Mouse (Mus musculus): ENCODE measurements around the gene Hpcal4. TPM values are rescaled to one million over a fixed set of nuclear protein-coding genes. Genes with fewer than 3 reads are reported as not detected.

The Hpcal4 gene
- polyA plus RNA-seq, 1 experiment from 2014 or later = 1.3 TPM

DNA sequence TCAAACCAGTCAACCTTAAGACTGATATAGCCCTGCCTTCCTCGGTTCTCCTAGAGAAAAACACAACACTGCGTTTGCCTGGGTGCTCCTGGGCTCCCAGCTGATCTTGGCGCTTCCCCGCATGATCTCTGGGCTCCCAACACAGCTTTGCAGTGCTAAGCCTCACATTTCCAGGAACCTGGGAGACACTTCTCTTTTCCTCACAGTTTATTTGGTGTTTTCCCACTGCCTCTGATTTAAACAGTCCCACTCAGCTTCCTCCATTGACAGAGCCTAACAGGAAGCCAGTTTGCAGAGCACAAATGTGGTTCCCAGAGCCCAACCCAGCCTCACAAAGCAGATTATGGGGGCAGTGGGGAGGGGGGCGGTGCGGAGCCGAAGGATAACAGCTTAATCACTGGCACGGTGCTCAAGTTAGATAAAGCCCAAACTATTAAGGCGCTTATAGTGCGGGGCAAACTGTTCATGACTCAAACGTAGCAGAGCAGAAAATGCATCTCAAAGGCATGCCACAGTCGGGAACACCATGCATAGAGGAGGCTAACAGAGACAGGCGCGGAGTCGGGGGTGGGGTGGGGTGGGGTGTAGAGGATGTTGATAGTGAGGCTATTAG, 20.6 kb upstream of the Hpcal4 start:
- H3K27me3 ChIP-seq = peaks cover 16% of the 10 kb centered on the region
- no peak overlapping the region for H3K27ac ChIP-seq
- H3K4me2 ChIP-seq = peak overlapping the region; percentile 47
- ATAC-seq (replicated peaks; ENCODE audit: low FRiP score) = no peak
- H3K9ac ChIP-seq = no peak overlapping the region
- 0 out of 2 replicates have a peak overlapping the region, but pooled peaks have one; percentile 12 for H3K4me3 ChIP-seq (replicated peaks)
- no peaks in the 10 kb centered on the region for H3K36me3 ChIP-seq
- H3K9me3 ChIP-seq (replicated peaks) = no peaks in the 10 kb centered on the region
- peaks cover 10% of the 10 kb centered on the region for H3K4me1 ChIP-seq
- 8% methylated on average over 15 of the region's 15 CpGs for WGBS

DNA sequence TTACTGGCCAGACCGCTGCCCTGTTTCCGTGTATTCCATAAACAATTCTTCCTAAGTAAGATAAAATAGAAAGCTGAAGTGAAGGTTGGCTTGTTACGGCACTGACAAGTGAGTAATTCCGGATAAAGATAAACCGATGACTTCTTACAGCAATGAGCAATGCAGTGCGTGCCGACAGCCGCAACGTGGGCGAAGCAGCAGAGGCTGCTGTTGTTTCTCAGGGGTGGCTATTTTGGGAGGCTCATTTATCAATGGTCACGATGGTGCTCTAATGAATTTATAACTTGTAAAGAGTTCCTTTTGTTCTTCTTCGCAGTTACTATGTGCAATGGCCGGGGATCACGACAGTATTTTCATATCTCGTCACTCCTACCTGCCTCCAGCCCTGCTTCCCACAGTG, 18.9 kb upstream of the Hpcal4 start:
- ATAC-seq (replicated peaks; ENCODE audit: low FRiP score) = no peak
- H3K4me3 ChIP-seq (replicated peaks) = no peak overlapping the region
- H3K27ac ChIP-seq = no peak overlapping the region
- WGBS = 58% methylated on average over 15 of the region's 15 CpGs
- peaks cover 10% of the 10 kb centered on the region for H3K4me1 ChIP-seq
- no peaks in the 10 kb centered on the region for H3K9me3 ChIP-seq (replicated peaks)
- H3K4me2 ChIP-seq = no peak overlapping the region
- H3K27me3 ChIP-seq = peaks cover 16% of the 10 kb centered on the region
- no peaks in the 10 kb centered on the region for H3K36me3 ChIP-seq
- no peak overlapping the region for H3K9ac ChIP-seq

DNA sequence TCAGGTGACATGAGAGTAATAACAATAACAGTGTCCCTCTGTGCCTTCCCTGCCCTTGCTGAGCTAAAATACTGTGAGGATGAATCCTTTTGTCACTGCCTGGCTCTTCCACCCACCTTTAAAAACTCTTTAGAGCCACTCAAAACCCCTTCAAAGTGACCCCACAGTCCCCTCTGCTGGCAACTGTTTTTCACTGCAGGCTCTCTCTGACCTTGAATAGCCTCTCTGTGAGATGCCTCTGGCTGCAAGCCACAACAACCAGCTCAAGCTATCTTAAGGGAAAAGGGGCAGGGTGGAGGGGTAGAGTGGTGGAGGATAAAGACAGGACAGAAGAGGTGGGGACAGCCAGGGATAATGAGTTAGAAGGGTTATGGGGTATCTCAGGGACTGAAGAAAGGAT, 11.2 kb upstream of the Hpcal4 start:
- H3K27me3 ChIP-seq = peaks cover 25% of the 10 kb centered on the region
- H3K9ac ChIP-seq = no peak overlapping the region
- no peak overlapping the region for H3K4me3 ChIP-seq (replicated peaks)
- H3K36me3 ChIP-seq = no peaks in the 10 kb centered on the region
- H3K27ac ChIP-seq = no peak overlapping the region
- no peaks in the 10 kb centered on the region for H3K9me3 ChIP-seq (replicated peaks)
- H3K4me1 ChIP-seq = peaks cover 4% of the 10 kb centered on the region; the same call in 1 of the 2 replicates
- no peak overlapping the region for H3K4me2 ChIP-seq
- no peak for ATAC-seq (replicated peaks; ENCODE audit: low FRiP score)

DNA sequence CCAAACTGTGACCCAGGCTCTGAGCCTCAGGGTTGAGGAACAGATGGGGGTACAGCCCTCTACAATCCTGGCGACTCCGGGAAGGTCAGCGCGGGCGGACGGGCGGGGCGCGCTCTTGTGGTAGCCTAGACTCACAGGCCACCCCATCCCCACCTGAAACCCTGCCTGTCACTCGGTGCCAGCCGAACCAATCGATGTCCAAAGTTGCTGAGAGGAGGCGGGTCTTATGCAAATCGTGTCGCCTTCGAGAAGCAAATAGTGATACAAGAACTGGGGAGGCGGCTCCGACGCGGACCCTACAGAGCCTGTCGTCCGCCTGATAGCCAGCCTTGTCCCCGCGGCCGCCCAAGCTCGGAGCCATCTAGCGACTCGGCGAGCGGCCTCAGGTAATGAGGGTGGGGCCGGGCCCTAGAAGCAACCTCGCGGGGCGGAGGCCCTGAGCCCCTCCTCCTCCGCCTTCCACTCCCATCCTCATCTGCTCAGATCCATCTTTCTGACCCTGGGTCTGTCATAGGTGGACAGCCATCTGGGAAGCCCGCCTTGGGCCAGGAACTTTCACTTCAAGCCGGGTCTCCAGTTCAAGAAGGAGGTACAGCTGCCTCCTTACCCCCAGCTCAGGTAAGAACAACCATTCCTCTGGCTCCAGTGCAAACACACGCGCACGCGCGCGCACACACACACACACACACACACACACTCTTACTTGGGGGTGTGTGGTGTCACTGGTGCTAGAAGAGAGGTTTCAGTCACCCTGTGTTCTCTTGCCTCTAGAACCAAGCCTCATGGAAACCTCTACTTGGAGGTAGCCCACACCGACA, 421 bp downstream of the Hpcal4 start:
- peaks cover 78% of the 10 kb centered on the region for H3K27me3 ChIP-seq

DNA sequence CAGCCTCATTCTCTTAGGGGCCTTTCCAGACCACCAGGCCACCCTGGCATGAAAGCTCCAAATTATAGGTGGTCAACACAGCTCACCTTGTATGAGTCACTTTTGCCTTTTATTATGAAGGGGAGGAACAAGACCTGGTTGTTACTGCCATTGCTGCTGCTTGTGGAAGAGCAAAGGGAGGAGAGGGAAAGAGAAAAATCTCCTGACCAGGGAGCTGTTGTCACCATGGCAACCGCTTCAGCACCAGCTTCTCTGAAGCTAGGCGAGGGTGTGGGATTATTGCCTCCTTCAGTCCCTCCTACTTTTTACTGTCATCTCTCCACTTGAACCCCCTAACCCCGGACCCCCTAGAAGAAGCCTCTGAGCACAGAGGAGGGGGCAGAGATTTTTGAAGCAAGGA, 1.8 kb downstream of the Hpcal4 start:
- ATAC-seq (replicated peaks; ENCODE audit: low FRiP score) = no peak
- Histone ChIP-seq H3K4me1 (peaks cover 22% of the 10 kb centered on the region), H3K27me3 (peaks cover 73% of the 10 kb centered on the region), H3K36me3 (no peaks in the 10 kb centered on the region), H3K4me3 (replicated peaks) (no peak overlapping the region), H3K9me3 (replicated peaks) (no peaks in the 10 kb centered on the region), H3K4me2 (no peak overlapping the region), H3K27ac (no peak overlapping the region), H3K9ac (no peak overlapping the region)
- WGBS = 46% methylated on average over 3 of the region's 3 CpGs

More for the DNA sequence above, 421 bp downstream of the Hpcal4 start:
- Histone ChIP-seq H3K9me3 (replicated peaks) (no peaks in the 10 kb centered on the region), H3K4me3 (replicated peaks) (peak overlapping the region; percentile 48), H3K36me3 (no peaks in the 10 kb centered on the region), H3K4me1 (peaks cover 22% of the 10 kb centered on the region), H3K9ac (peak overlapping the region; percentile 17; the same call in 1 of the 2 replicates), H3K4me2 (peak overlapping the region; percentile 79), H3K27ac (no peak overlapping the region)
- 11% methylated on average over 44 of the region's 44 CpGs for WGBS
- peak; percentile 92 for ATAC-seq (replicated peaks; ENCODE audit: low FRiP score)

DNA sequence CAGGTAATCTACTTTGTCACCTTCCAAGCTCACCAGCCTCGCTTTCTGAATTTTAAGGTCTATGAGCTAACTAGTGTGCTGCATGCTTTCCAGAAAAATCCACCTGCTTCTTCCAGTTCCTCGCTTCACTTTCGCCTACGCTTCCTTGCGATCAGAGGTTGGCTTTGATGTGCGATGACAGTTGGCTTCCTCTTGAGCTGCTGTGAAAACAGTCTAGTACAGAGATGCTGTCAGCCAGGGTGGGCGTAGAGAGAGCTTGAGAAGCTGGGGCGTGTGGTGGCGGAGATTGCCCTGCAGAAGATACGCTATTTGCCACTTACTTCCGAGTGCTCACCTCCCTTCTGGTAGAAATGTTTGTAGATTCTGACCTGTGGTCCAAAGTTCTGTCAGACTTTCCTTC, 9.3 kb downstream of the Hpcal4 start:
- no peaks in the 10 kb centered on the region for H3K9me3 ChIP-seq (replicated peaks)
- H3K4me3 ChIP-seq (replicated peaks) = no peak overlapping the region
- H3K27me3 ChIP-seq = peaks cover 14% of the 10 kb centered on the region
- 0 out of 2 replicates have a peak, but pooled peaks cover 4% of the 10 kb centered on the region for H3K4me1 ChIP-seq
- H3K4me2 ChIP-seq = no peak overlapping the region
- ATAC-seq (replicated peaks; ENCODE audit: low FRiP score) = no peak
- WGBS = 80% methylated on average over 11 of the region's 11 CpGs
- H3K27ac ChIP-seq = no peak overlapping the region
- H3K9ac ChIP-seq = no peak overlapping the region
- H3K36me3 ChIP-seq = no peaks in the 10 kb centered on the region

DNA sequence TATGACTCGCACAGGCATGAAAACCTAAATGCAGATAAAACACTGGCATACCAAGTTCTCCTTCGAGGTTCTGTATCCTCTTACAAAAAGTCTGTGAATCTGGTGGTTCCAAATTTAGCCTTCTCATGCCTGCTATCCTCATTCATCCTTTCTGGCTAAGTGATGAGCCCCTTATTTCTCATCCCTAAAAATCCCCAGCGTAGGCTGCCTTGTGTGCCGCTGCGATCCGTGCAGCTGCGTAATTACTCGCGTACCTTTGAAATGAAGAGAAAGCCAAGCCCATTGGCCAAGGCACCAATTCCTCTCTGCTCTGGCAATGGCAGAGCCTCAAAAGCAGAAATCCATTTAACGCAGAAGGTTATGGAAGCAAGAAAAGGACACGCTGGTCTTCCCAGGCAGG, 10.8 kb downstream of the Hpcal4 start:
- 87% methylated on average over 11 of the region's 11 CpGs for WGBS

DNA sequence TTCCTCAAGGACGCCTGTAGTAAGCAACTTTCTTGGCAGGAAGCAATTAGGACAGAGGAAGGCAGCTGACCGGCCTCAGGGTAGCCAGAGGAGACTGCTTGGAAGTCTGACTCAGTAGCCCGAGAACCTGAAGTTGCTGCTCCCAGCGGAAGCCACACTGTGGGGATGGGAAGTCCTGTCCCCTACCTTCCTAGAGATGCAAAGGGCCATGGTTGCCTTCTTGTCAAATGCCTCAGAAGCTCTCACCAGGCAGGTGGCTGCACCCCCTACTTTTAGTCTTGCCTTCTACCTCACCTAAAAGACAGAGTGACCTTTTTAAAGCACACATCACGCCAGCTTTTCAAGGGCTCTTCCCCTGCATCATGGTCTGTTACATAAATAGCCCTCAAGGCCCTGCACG, 13.7 kb downstream of the Hpcal4 start:
- no peak overlapping the region for H3K9ac ChIP-seq
- peaks cover 40% of the 10 kb centered on the region for H3K27me3 ChIP-seq
- WGBS = 34% methylated on average over 6 of the region's 6 CpGs
- no peak overlapping the region for H3K4me2 ChIP-seq
- H3K27ac ChIP-seq = no peak overlapping the region
- no peaks in the 10 kb centered on the region for H3K36me3 ChIP-seq
- no peak for ATAC-seq (replicated peaks; ENCODE audit: low FRiP score)
- peaks cover 15% of the 10 kb centered on the region for H3K4me1 ChIP-seq
- no peak overlapping the region for H3K4me3 ChIP-seq (replicated peaks)
- no peaks in the 10 kb centered on the region for H3K9me3 ChIP-seq (replicated peaks)

More for the DNA sequence above, 10.8 kb downstream of the Hpcal4 start:
- H3K4me2 ChIP-seq = no peak overlapping the region
- peaks cover 18% of the 10 kb centered on the region for H3K27me3 ChIP-seq
- H3K9me3 ChIP-seq (replicated peaks) = no peaks in the 10 kb centered on the region
- no peak overlapping the region for H3K9ac ChIP-seq
- no peak overlapping the region for H3K27ac ChIP-seq
- no peak overlapping the region for H3K4me3 ChIP-seq (replicated peaks)
- 0 out of 2 replicates have a peak, but pooled peaks cover 4% of the 10 kb centered on the region for H3K4me1 ChIP-seq
- no peaks in the 10 kb centered on the region for H3K36me3 ChIP-seq
- no peak for ATAC-seq (replicated peaks; ENCODE audit: low FRiP score)

DNA sequence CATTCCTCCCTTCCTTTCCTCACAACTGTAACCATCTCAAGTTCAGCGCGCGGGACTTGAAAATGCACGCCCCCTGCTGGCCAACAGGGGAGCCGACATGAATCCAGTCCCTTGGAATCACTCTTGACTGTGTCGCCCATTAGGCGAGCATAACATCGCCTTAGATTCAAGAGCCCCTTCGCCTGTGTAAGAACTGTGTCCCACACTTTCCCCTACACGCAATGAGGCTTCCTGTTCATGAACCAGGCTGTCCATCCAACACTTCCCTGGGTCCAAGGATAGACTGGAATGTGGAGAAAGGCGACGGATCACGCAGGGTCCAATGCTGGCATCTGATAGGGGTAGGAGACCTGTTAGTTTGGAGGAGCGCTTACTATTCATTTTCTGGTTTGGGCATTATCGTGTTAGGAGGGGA, 17.8 kb downstream of the Hpcal4 start:
- no peaks in the 10 kb centered on the region for H3K36me3 ChIP-seq
- peak; percentile 43; the same call in 1 of the 2 replicates for ATAC-seq (replicated peaks; ENCODE audit: low FRiP score)
- no peaks in the 10 kb centered on the region for H3K9me3 ChIP-seq (replicated peaks)
- H3K27ac ChIP-seq = no peak overlapping the region
- peaks cover 22% of the 10 kb centered on the region for H3K4me1 ChIP-seq
- H3K27me3 ChIP-seq = peaks cover 54% of the 10 kb centered on the region
- 2% methylated on average over 15 of the region's 15 CpGs for WGBS
- peak overlapping the region; percentile 87 for H3K4me2 ChIP-seq
- peak overlapping the region; percentile 44; the same call in 1 of the 2 replicates for H3K9ac ChIP-seq
- H3K4me3 ChIP-seq (replicated peaks) = peak overlapping the region; percentile 46

DNA sequence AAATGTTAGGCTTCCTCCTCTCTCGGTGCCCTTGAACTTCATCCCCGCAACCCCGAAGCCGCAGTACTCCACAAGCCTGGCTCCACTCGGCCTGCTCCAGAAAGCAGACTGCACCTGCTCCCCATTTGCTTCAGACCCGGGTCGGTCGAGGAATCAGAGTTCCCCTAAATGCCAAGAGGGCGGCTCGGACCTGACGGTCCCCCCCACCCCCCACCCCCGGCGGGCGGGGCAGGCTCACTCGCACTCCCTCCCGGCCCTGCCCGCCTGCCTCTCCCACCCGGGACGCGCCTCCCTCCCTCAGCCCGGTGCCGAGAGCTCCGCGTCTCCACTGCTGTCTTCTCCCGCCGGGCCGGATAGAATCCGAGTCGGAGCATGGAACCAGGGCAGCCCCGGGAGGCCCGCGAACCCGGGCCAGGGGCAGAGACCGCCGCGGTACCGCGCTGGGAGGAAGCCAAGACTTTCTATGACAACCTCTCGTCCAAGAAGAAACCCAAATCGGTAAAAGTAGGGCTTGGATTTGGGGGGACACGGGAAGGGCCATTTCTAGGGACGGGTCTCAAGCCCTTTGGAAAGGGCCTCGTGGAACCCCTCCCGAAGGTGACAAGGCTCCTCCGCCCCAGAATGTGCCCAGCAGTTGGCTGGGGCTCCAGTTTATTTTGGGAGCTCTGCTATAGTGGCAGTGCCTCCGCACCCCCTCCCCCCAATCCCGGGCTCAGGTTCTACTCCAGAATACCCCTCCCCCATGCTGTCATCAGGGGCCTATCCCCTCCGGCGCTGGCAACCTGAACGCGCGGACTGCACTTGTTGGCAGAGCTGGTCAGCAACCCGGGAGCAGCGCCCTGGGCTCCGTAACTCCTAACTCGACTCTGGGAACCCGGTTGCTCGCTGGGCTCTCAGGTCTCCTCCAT, 18.4 kb downstream of the Hpcal4 start, which contains the start of gene Nt5c1a:
Gene Nt5c1a (plus strand): TSS at position 319 of the 908 bp plus-strand sequence.
- peak within 1 kb of the TSS; percentile 46 for H3K4me3 ChIP-seq (replicated peaks)
- no peaks in the 10 kb centered on the region for H3K9me3 ChIP-seq (replicated peaks)
- H3K4me1 ChIP-seq = peaks cover 21% of the 10 kb centered on the region
- peak; percentile 44 for ATAC-seq (replicated peaks; ENCODE audit: low FRiP score)
- H3K27ac ChIP-seq = no peak within 1 kb of the TSS
- WGBS = 1% methylated on average over 58 of the region's 58 CpGs
- H3K9ac ChIP-seq = peak within 1 kb of the TSS; percentile 44
- peaks cover 51% of the 10 kb centered on the region for H3K27me3 ChIP-seq
- peak within 1 kb of the TSS; percentile 87 for H3K4me2 ChIP-seq
- H3K36me3 ChIP-seq = no peaks in the 10 kb centered on the region

DNA sequence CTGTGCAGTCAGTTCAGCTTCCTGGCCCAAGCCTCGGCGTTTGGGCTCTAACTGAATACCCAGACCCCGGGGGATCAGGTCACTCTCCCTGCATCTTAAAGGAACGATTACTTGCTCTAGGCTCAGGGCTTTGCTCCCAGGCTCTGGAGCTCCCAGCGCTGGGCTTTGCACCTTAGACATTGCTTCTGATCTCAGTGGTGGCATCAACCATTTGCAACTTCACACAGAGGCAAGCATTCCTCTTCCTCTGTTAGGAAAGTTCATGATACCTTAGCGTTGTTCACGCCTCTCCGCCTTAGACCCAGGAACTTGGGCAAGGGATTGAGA, 19.0 kb downstream of the Hpcal4 start:
- no peak overlapping the region for H3K27ac ChIP-seq
- no peaks in the 10 kb centered on the region for H3K36me3 ChIP-seq
- H3K4me3 ChIP-seq (replicated peaks) = peak overlapping the region; percentile 46
- peaks cover 53% of the 10 kb centered on the region for H3K27me3 ChIP-seq
- WGBS = 12% methylated on average over 8 of the region's 8 CpGs
- H3K4me1 ChIP-seq = peaks cover 18% of the 10 kb centered on the region
- no peaks in the 10 kb centered on the region for H3K9me3 ChIP-seq (replicated peaks)
- H3K9ac ChIP-seq = no peak overlapping the region
- no peak for ATAC-seq (replicated peaks; ENCODE audit: low FRiP score)
- H3K4me2 ChIP-seq = peak overlapping the region; percentile 87
